Mouse (Mus musculus) MEL (cell line): ENCODE data around the gene Gck. TPM values are rescaled to one million over a fixed set of nuclear protein-coding genes. Genes with fewer than 3 reads are reported as not detected.

Experiments
- DNase-seq: peaks from one replicate; pipeline ENCODE4 v3.0.0; 2011; ENCODE audit warnings: low read depth, low spot score
- H3K27ac ChIP-seq: 2 replicates; pipeline ENCODE4 v1.5.1; 2012; ENCODE audit warnings: low read depth, mild to moderate bottlenecking, control low read depth, low read length, moderate library complexity; ENCODE audit not compliant: control insufficient read depth
- H3K27me3 ChIP-seq, 2 experiments: fragments of 150-350 bp in 1 of 2; sonication (generic) in 1 of 2; 2 replicates each; pipeline ENCODE4 v1.6.1; 2012; ENCODE audit warnings: low read length in 2 of 2, mild to moderate bottlenecking in 2 of 2, improper control_type of control experiment in 1 of 2, moderate library complexity in 1 of 2; ENCODE audit not compliant: insufficient read depth in 2 of 2, control insufficient read depth in 1 of 2
- H3K36me3 ChIP-seq, 2 experiments: 2 replicates each; pipeline ENCODE4 v1.6.1; 2012 to 2014; ENCODE audit warnings: low read length in 2 of 2, improper control_type of control experiment in 1 of 2, inconsistent platforms in 1 of 2, mild to moderate bottlenecking in 1 of 2; ENCODE audit not compliant: insufficient read depth in 2 of 2, control insufficient read depth in 1 of 2
- H3K4me1 ChIP-seq, 2 experiments: fragments of 150-350 bp in 1 of 2; sonication (generic) in 1 of 2; 2 replicates each; pipeline ENCODE4 v1.6.1; 2012; ENCODE audit warnings: low read length in 2 of 2, improper control_type of control experiment in 1 of 2, mild to moderate bottlenecking in 1 of 2; ENCODE audit not compliant: insufficient read depth in 2 of 2, control insufficient read depth in 1 of 2
- H3K4me3 ChIP-seq, 2 experiments: fragments of 150-350 bp in 1 of 2; sonication (generic) in 1 of 2; 2 replicates each; pipeline ENCODE4 v1.5.1; 2012; ENCODE audit warnings: low read depth in 2 of 2, low read length in 2 of 2, mild to moderate bottlenecking in 2 of 2, moderate library complexity in 2 of 2, control low read depth in 1 of 2, improper control_type of control experiment in 1 of 2; ENCODE audit not compliant: control insufficient read depth in 1 of 2, insufficient read depth in 1 of 2
- H3K79me2 ChIP-seq: 2 replicates; pipeline ENCODE4 v1.6.1; 2012; ENCODE audit warnings: mild to moderate bottlenecking, low read length, moderate library complexity; ENCODE audit not compliant: control insufficient read depth, poor library complexity, insufficient read depth
- H3K9ac ChIP-seq: 2 replicates; pipeline ENCODE4 v1.6.1; 2012; ENCODE audit warnings: low read depth, mild to moderate bottlenecking, control low read depth, low read length, moderate library complexity; ENCODE audit not compliant: control insufficient read depth, poor library complexity, severe bottlenecking
- H3K9me3 ChIP-seq: fragments of 150-350 bp; sonication (generic); replicated peaks from 2 replicates; pipeline ENCODE4 v1.6.1; 2012; ENCODE audit warnings: mild to moderate bottlenecking, low read length, improper control_type of control experiment, moderate library complexity; ENCODE audit not compliant: insufficient read depth
- CTCF ChIP-seq, 3 experiments: IDR thresholded peaks in 2 of 3; conservative IDR thresholded peaks in 1 of 3; 2 replicates each; pipeline ENCODE4 v1.5.1; 2011 to 2012; ENCODE audit warnings: low read length in 3 of 3, low read depth in 2 of 3, mild to moderate bottlenecking in 2 of 3, improper control_type of control experiment in 1 of 3, inconsistent platforms in 1 of 3, mixed read lengths in 1 of 3, moderate library complexity in 1 of 3; ENCODE audit not compliant: control insufficient read depth in 1 of 3, insufficient read depth in 1 of 3, poor library complexity in 1 of 3, severe bottlenecking in 1 of 3
- E2F4 ChIP-seq: IDR thresholded peaks from 2 replicates; pipeline ENCODE4 v1.6.1; 2011; ENCODE audit warnings: low read depth, low read length, improper control_type of control experiment, borderline replicate concordance
- ELF1 ChIP-seq: IDR thresholded peaks from 2 replicates; pipeline ENCODE4 v1.6.1; 2014; ENCODE audit warnings: low read depth, mild to moderate bottlenecking, inconsistent platforms, low read length, improper control_type of control experiment, moderate library complexity
- ETS1 ChIP-seq: IDR thresholded peaks from 2 replicates; pipeline ENCODE4 v1.6.1; 2012; ENCODE audit warnings: low read depth, mild to moderate bottlenecking, inconsistent platforms, low read length, improper control_type of control experiment, moderate library complexity
- GATA1 ChIP-seq: IDR thresholded peaks from 2 replicates; pipeline ENCODE4 v1.6.1; 2011; ENCODE audit warnings: low read depth, low read length, improper control_type of control experiment
- HCFC1 ChIP-seq: IDR thresholded peaks from 2 replicates; pipeline ENCODE4 v1.6.1; 2012; ENCODE audit warnings: low read depth, mild to moderate bottlenecking, inconsistent platforms, low read length, improper control_type of control experiment, moderate library complexity
- JUND ChIP-seq: IDR thresholded peaks from 2 replicates; pipeline ENCODE4 v1.6.1; 2011; ENCODE audit warnings: low read depth, mild to moderate bottlenecking, improper control_type of control experiment, low read length
- KAT2A ChIP-seq: conservative IDR thresholded peaks from 2 replicates; pipeline ENCODE4 v1.6.1; 2012; ENCODE audit warnings: low read depth, low read length, improper control_type of control experiment, inconsistent platforms
- MAX ChIP-seq: IDR thresholded peaks from 2 replicates; pipeline ENCODE4 v1.6.1; 2011; ENCODE audit warnings: low read length, improper control_type of control experiment
- MEF2A ChIP-seq: IDR thresholded peaks from 2 replicates; pipeline ENCODE4 v1.6.1; 2014; ENCODE audit warnings: low read depth, mild to moderate bottlenecking, inconsistent platforms, low read length, improper control_type of control experiment; ENCODE audit not compliant: poor library complexity, insufficient replicate concordance, severe bottlenecking; ENCODE audit errors: extremely low read depth
- MXI1 ChIP-seq: IDR thresholded peaks from 2 replicates; pipeline ENCODE4 v1.6.1; 2011; ENCODE audit warnings: mild to moderate bottlenecking, low read depth, low read length, improper control_type of control experiment
- MYB ChIP-seq: IDR thresholded peaks from 2 replicates; pipeline ENCODE4 v1.6.1; 2011; ENCODE audit warnings: mild to moderate bottlenecking, low read depth, low read length, improper control_type of control experiment
- MYC ChIP-seq: IDR thresholded peaks from 2 replicates; pipeline ENCODE4 v1.6.1; 2011; ENCODE audit warnings: low read depth, mild to moderate bottlenecking, low read length, improper control_type of control experiment, moderate library complexity
- NELFE ChIP-seq: IDR thresholded peaks from 2 replicates; pipeline ENCODE4 v1.6.1; 2011; ENCODE audit warnings: low read depth, low read length, improper control_type of control experiment
- POLR2A ChIP-seq, 2 experiments: IDR thresholded peaks; 2 replicates each; pipeline ENCODE4 v1.6.1; 2011 to 2012; ENCODE audit warnings: low read length in 2 of 2, mild to moderate bottlenecking in 2 of 2, control low read depth in 1 of 2, improper control_type of control experiment in 1 of 2, low read depth in 1 of 2, moderate library complexity in 1 of 2; ENCODE audit not compliant: control insufficient read depth in 1 of 2, insufficient read depth in 1 of 2, poor library complexity in 1 of 2
- POLR2AphosphoS2 ChIP-seq: IDR thresholded peaks from 2 replicates; pipeline ENCODE4 v1.6.1; 2011; ENCODE audit warnings: low read length, improper control_type of control experiment
- RAD21 ChIP-seq: IDR thresholded peaks from 2 replicates; pipeline ENCODE4 v1.6.1; 2011; ENCODE audit warnings: mild to moderate bottlenecking, low read depth, low read length, improper control_type of control experiment
- SIN3A ChIP-seq: IDR thresholded peaks from 2 replicates; pipeline ENCODE4 v1.6.1; 2012; ENCODE audit warnings: low read length, improper control_type of control experiment, inconsistent platforms
- SMC3 ChIP-seq: IDR thresholded peaks from 2 replicates; pipeline ENCODE4 v1.6.1; 2011; ENCODE audit warnings: low read depth, low read length, improper control_type of control experiment
- TAL1 ChIP-seq: IDR thresholded peaks from 2 replicates; pipeline ENCODE4 v1.6.1; 2012; ENCODE audit warnings: mild to moderate bottlenecking, inconsistent platforms, low read length, moderate library complexity, mixed read lengths
- TBP ChIP-seq: IDR thresholded peaks from 2 replicates; pipeline ENCODE4 v1.8.0; 2011; ENCODE audit warnings: low read depth, low read length, improper control_type of control experiment
- USF1 ChIP-seq: IDR thresholded peaks from 2 replicates; pipeline ENCODE4 v1.6.1; 2014; ENCODE audit warnings: low read depth, mild to moderate bottlenecking, inconsistent platforms, low read length, improper control_type of control experiment, moderate library complexity
- USF2 ChIP-seq, 2 experiments: IDR thresholded peaks; 2 replicates each; pipeline ENCODE4 v1.6.1; 2011 to 2012; ENCODE audit warnings: improper control_type of control experiment in 2 of 2, low read length in 2 of 2, borderline replicate concordance in 1 of 2, inconsistent platforms in 1 of 2, low read depth in 1 of 2, mild to moderate bottlenecking in 1 of 2; ENCODE audit not compliant: insufficient read depth in 1 of 2
- ZC3H11A ChIP-seq: IDR thresholded peaks from 2 replicates; pipeline ENCODE4 v1.6.1; 2012; ENCODE audit warnings: low read depth, mild to moderate bottlenecking, inconsistent platforms, low read length, improper control_type of control experiment
- ZKSCAN1 ChIP-seq: IDR thresholded peaks from 2 replicates; pipeline ENCODE4 v1.6.1; 2012; ENCODE audit warnings: low read depth, mild to moderate bottlenecking, inconsistent platforms, low read length, improper control_type of control experiment, moderate library complexity
- polyA plus RNA-seq, 2 experiments: library from polyadenylated mRNA; stranded (reverse) in 1 of 2; unstranded in 1 of 2; fragments of >175 nt in 1 of 2; fragments of >200 nt in 1 of 2; gene quantifications; 2 replicates each; pipeline versions ENCODE4 v1.2.1 to v1.2.4; 2012; ENCODE audit warnings: low replicate concordance in 2 of 2, low read depth in 1 of 2; ENCODE audit not compliant: insufficient read length in 2 of 2, insufficient read depth in 1 of 2, missing spikeins in 1 of 2
- total RNA-seq: library from RNA; depleted of rRNA; stranded (reverse); fragments of 300-350 nt; gene quantifications from 2 replicates; pipeline ENCODE4 v1.2.3, GENCODE M21; 2012

Gck gene
- total and polyA plus RNA-seq, 3 experiments = not detected

- H3K27ac ChIP-seq = no peak overlapping the region
- no peaks in the 10 kb centered on the region for H3K79me2 ChIP-seq
- TF ChIP-seq CTCF (IDR thresholded peaks at IDR 0.05 in 2 of 3, conservative IDR thresholded peaks at IDR 0.05 in 1 of 3; ENCODE audit: control insufficient read depth in 1 of 3, insufficient read depth in 1 of 3, low read depth in 2 of 3, low read length in 3 of 3, poor library complexity in 1 of 3, severe bottlenecking in 1 of 3) (peak in 2 of 3 experiments; percentile 89), USF2 (IDR thresholded peaks at IDR 0.05; ENCODE audit: borderline replicate concordance in 1 of 2, insufficient read depth in 1 of 2, low read depth in 1 of 2, low read length in 2 of 2) (no peak), SMC3 (peak; percentile 87), RAD21 (peak; percentile 88), ZC3H11A (peak; percentile 81), MEF2A (no peak), GATA1 (no peak), SIN3A (peak; percentile 23; the same call in 1 of the 2 replicates)
- no peaks in the 10 kb centered on the region for H3K27me3 ChIP-seq
- no peak overlapping the region for H3K4me3 ChIP-seq
- H3K9me3 ChIP-seq = no peaks in the 10 kb centered on the region
- H3K4me1 ChIP-seq = no peaks in the 10 kb centered on the region; a peak in 1 of 4 replicates
- no peaks in the 10 kb centered on the region for H3K36me3 ChIP-seq
- peak; percentile 81 for DNase-seq
- no peak overlapping the region for H3K9ac ChIP-seq
Observed at GRCm38 (mm10) chr11:5886187-5886586, 63.7 kb downstream of the Gck start.

GRCm38 (mm10) chr11:5882518-5882917 is 67.4 kb downstream of the Gck start:
- Histone ChIP-seq H3K79me2 (peaks cover 4% of the 10 kb centered on the region), H3K4me3 (no peak overlapping the region), H3K36me3 (peaks cover 0 to 5% of the 10 kb centered on the region in 2 experiments; a peak in 2 of 4 replicates), H3K9ac (no peak overlapping the region), H3K4me1 (peaks cover 3 to 7% of the 10 kb centered on the region in 2 experiments; a peak in 3 of 4 replicates), H3K27ac (no peak overlapping the region), H3K27me3 (no peaks in the 10 kb centered on the region), H3K9me3 (no peaks in the 10 kb centered on the region)
- DNase-seq = no peak
- TF ChIP-seq POLR2AphosphoS2 (no peak), USF2 (IDR thresholded peaks at IDR 0.05; ENCODE audit: borderline replicate concordance in 1 of 2, insufficient read depth in 1 of 2, low read depth in 1 of 2, low read length in 2 of 2) (no peak), E2F4 (no peak)

GRCm38 (mm10) chr11:5879905-5880304 is 70.0 kb downstream of the Gck start:
- peak; percentile 91 for DNase-seq
- Histone ChIP-seq H3K36me3 (peaks cover 0 to 8% of the 10 kb centered on the region in 2 experiments; a peak in 2 of 4 replicates), H3K27me3 (no peaks in the 10 kb centered on the region), H3K9me3 (no peaks in the 10 kb centered on the region), H3K4me1 (peaks cover 3 to 11% of the 10 kb centered on the region in 2 experiments; a peak in 3 of 4 replicates), H3K4me3 (no peak overlapping the region), H3K79me2 (peaks cover 11% of the 10 kb centered on the region), H3K9ac (no peak overlapping the region), H3K27ac (no peak overlapping the region)
- TF ChIP-seq MAX (peak; percentile 60; the same call in 1 of the 2 replicates), MYC (peak; percentile 93), ELF1 (no peak), USF2 (IDR thresholded peaks at IDR 0.05; ENCODE audit: borderline replicate concordance in 1 of 2, insufficient read depth in 1 of 2, low read depth in 1 of 2, low read length in 2 of 2) (no peak), ZC3H11A (no peak), RAD21 (peak; percentile 48), ZKSCAN1 (no peak), SIN3A (no peak), KAT2A (no peak), HCFC1 (no peak), MXI1 (no peak), ETS1 (no peak), NELFE (no peak), MYB (no peak), MEF2A (no peak), USF1 (peak; percentile 82), POLR2A (IDR thresholded peaks at IDR 0.05; ENCODE audit: control insufficient read depth in 1 of 2, insufficient read depth in 1 of 2, low read depth in 1 of 2, low read length in 2 of 2, poor library complexity in 1 of 2) (no peak), SMC3 (peak; percentile 60), GATA1 (no peak), JUND (no peak), TBP (peak; percentile 66), TAL1 (no peak)
